Mouse (Mus musculus) T-cell, adult 66 days (primary cell): ENCODE measurements around the gene Catsper2. TPM values are rescaled to one million over a fixed set of nuclear protein-coding genes. Genes with fewer than 3 reads are reported as not detected.

Experiments
- total RNA-seq, 2 experiments: library from RNA; stranded (reverse); gene quantifications; 3 replicates in 1 of 2; 4 replicates in 1 of 2; pipeline ENCODE4 v1.2.4; 2023

Gene Catsper2
- total RNA-seq: 1 to 10 TPM; 2.9 to 3.3 TPM

GRCm38 (mm10) chr2:121413387-121414042 is at the start of gene Catsper2, which contains the start of gene Pdia3:
Gene Catsper2 (minus strand): TSS chr2:121413792.
Gene Pdia3 (plus strand): TSS chr2:121413775.

DNA sequence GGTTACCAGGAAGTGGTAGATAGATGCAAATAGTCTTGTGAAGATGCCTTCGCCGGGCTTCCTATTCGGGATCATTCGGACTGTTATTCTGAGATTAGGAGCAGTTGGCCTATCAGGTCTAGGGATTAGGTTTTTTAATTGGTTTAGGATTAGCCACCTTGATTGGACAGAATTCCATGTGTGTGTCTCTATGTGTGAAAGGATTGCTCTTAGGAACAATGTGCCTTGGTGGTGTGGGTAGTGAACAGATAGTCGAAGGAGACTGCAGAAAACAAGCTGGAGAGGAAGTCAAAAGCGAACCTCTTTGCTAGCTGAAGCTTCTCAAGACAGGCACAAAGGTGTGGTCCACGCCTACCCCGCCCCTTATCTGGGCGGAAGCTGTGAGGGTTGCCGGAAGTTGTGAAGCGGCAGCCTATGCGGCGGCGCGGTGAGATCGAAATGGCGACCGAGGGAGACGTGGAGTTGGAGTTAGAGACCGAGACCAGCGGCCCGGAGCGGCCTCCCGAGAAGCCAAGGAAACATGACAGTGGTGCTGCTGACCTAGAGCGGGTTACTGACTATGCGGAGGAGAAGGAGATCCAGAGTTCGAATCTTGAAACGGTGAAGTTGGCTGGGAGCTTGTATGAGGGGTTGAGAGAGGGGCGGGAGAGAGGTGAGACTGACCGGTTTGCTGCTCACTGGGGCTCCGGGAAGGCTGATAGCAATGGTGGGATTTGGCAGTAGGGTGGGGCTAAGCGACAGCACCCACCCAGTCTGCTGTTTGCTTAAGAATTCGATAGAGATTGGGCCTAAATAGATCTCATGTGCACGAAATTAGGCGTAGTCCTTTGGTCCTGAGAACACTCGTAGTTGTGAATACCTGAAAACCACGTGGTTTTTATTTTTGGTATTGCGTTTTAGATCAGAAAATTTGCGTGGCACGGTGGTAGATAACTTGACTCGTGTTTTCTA is 43.4 kb upstream of the Catsper2 start, which contains the start of gene Serinc4:
Serinc4 (minus strand) TSS at position 90 of the 951 bp plus-strand sequence.

DNA sequence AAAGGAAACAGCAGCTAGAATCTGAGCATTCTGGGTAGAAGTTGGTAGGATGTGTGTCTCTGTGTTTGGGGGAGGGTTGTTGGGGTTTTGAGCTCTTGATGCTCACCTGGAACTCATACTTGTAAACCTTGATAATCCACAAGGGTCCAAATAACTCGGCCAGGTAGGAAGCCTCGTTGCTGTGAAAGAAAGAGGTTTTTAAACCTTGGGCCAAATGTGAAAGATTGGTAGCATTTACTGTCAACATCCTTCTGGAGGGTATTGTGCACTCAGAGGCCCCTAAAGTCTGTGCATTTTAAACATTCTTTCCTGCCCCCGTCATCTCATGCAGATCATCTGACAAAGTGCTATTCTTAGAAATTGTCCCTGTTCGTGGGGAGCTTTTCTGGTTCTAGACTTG is 39.4 kb upstream of the Catsper2 start, which contains the start of gene Hypk:
Hypk (plus strand) TSS at position 301 of the 400 bp plus-strand sequence.

GRCm38 (mm10) chr2:121448739-121449535 is 35.3 kb upstream of the Catsper2 start, which contains the start of gene Serf2:
Gene Serf2 (plus strand): TSS chr2:121449195.

DNA sequence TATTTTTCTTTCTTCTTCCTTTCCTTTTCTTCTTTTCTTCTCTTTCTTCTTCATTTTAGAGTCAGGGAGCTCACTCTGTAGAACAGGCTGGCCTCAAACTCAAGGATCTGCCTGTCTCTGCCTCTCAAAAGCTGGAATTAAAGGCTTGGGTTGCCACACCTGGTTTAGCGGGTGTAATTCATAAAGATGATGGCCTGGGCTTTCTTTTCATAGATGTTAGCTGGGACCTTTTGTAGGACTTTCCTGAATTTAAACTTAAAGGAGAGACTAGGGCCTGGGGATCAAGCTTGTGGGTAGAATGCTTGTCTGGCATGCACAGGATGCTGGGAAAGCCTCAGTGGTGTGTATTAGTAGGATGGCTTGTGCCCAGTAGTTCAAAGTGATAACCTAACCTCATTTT is 30.6 kb upstream of the Catsper2 start, which contains the start of gene Ell3:
Ell3 (minus strand) TSS at position 101 of the 400 bp plus-strand sequence.

DNA sequence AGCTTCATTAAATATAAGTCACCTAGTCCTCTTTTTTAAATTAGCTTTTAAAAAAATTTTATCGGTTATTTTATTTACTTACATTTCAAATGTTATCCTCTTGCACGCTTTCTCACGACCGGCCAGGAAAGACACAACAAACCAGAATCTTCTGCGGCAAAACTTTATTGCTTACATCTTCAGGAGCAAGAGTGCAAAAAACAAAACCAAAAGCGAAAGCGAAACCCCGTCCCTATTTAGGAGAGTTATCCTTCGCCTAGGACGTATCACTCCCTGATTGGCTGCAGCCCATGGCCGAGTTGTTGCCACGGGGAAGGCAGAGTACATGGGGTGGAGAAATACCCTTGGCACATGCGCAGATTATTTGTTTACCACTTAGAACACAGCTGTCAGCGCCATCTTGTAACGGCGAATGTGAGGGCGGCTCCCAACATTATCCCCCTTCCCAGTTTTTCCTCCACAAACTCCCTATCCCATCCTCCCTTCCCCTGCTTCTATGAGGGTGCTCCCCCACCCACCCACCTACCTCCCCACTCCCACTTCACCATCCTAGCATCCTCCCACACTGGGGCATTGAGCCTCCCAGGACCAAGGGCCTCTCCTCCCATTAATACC is 26.5 kb downstream of the Catsper2 start, which contains the start of gene Strc:
Strc (minus strand) TSS at position 208 of the 615 bp plus-strand sequence.

GRCm38 (mm10) chr2:121357494-121357893 is 56.1 kb downstream of the Catsper2 start, which contains the start of gene Ckmt1:
Gene Ckmt1 (plus strand): TSS chr2:121357714.

GRCm38 (mm10) chr2:121354820-121355592 is 58.6 kb downstream of the Catsper2 start, which contains the start of gene Ppip5k1:
Gene Ppip5k1 (minus strand): TSS chr2:121355396.

Other genes with a start within 250 kb of the Catsper2 start
- gene Tubgcp4, start 243.1 kb downstream of the Catsper2 start, total RNA-seq: 10 to 100 TPM; 76.9 to 79.4 TPM
- 10 to 100 TPM; 33.2 to 34.3 TPM for gene Zscan29, start 242.7 kb downstream of the Catsper2 start, total RNA-seq
- gene Trp53bp1, start 142.4 kb downstream of the Catsper2 start, total RNA-seq: 10 to 100 TPM; 74.6 to 88.4 TPM
- under 1 TPM; 0.09 to 0.12 TPM for gene Map1a, start 124.2 kb downstream of the Catsper2 start, total RNA-seq
- 10 to 100 TPM; 15.7 to 22.4 TPM for gene Ppip5k1, start 58.4 kb downstream of the Catsper2 start, total RNA-seq
- gene Ckmt1, start 56.1 kb downstream of the Catsper2 start, total RNA-seq: not detected
- under 1 TPM; 0.67 to 0.98 TPM for gene Strc, start 26.6 kb downstream of the Catsper2 start, total RNA-seq
- 100 to 1,000 TPM; 169 to 181 TPM for gene Pdia3, start within 50 bp of the Catsper2 start, total RNA-seq
- gene Ell3, start 30.5 kb upstream of the Catsper2 start, total RNA-seq: not detected
- gene Serf2, start 35.4 kb upstream of the Catsper2 start, total RNA-seq: 100 to 1,000 TPM; 283 to 321 TPM
- gene Hypk, start 39.5 kb upstream of the Catsper2 start, total RNA-seq: 10 to 100 TPM; 45.9 to 47.4 TPM
- 1 to 10 TPM; 1.7 to 1.9 TPM for gene Serinc4, start 43.0 kb upstream of the Catsper2 start, total RNA-seq
- gene Mfap1b, start 60.3 kb upstream of the Catsper2 start, total RNA-seq: 10 to 100 TPM; 45.4 to 46.5 TPM
- gene Mfap1a, start 92.9 kb upstream of the Catsper2 start, total RNA-seq: 10 to 100 TPM; 49.5 to 49.6 TPM
- gene Wdr76, start 92.9 kb upstream of the Catsper2 start, total RNA-seq: 10 to 100 TPM; 18.4 to 20.8 TPM